Mouse (Mus musculus) liver, embryonic 12.5 days (tissue): ENCODE data around the gene Stxbp4. TPM values are rescaled to one million over a fixed set of nuclear protein-coding genes. Genes with fewer than 3 reads are reported as not detected.

Source experiments
- ATAC-seq: fragments of 200-750 bp; cut with Nextera tagmentation; 2 replicates; pipeline ENCODE4 v1.8.0; 2017; ENCODE audit warnings: moderate number of reproducible peaks, mild to moderate bottlenecking, moderate library complexity
- H3K27ac ChIP-seq: fragments of 300-500 bp; sonication (generic); 2 replicates; pipeline ENCODE4 v1.5.1; 2016; ENCODE audit warnings: mild to moderate bottlenecking
- H3K27me3 ChIP-seq: fragments of 300-500 bp; sonication (generic); replicated peaks from 2 replicates; pipeline ENCODE4 v1.6.1; 2016; ENCODE audit warnings: mild to moderate bottlenecking, moderate library complexity
- H3K36me3 ChIP-seq: fragments of 300-500 bp; sonication (generic); 2 replicates; pipeline ENCODE4 v1.6.1; 2016; ENCODE audit warnings: mild to moderate bottlenecking, moderate library complexity
- H3K4me1 ChIP-seq: fragments of 300-500 bp; sonication (generic); 2 replicates; pipeline ENCODE4 v1.6.1; 2016
- H3K4me2 ChIP-seq: fragments of 300-500 bp; sonication (generic); 2 replicates; pipeline ENCODE4 v1.6.1; 2016; ENCODE audit warnings: mild to moderate bottlenecking, moderate library complexity
- H3K4me3 ChIP-seq: fragments of 300-500 bp; sonication (generic); 2 replicates; pipeline ENCODE4 v1.5.1; 2016; ENCODE audit warnings: mild to moderate bottlenecking, moderate library complexity
- H3K9ac ChIP-seq: fragments of 300-500 bp; sonication (generic); 2 replicates; pipeline ENCODE4 v1.6.1; 2016; ENCODE audit warnings: mild to moderate bottlenecking, moderate library complexity
- H3K9me3 ChIP-seq: fragments of 300-500 bp; sonication (generic); replicated peaks from 2 replicates; pipeline ENCODE4 v1.6.1; 2016; ENCODE audit warnings: mild to moderate bottlenecking, moderate library complexity
- WGBS: fragments of 180-500 bp; shearing (Covaris S2); methylation state at CpG from one replicate; pipeline ENCODE4 v1.1.7; 2016; ENCODE audit not compliant: insufficient replicate concordance; 5-methylcytosine and 5-hydroxymethylcytosine counted together
- polyA plus RNA-seq: library from polyadenylated mRNA; unstranded; fragments of >200 nt; fragmentation: Nextera tagmentation; extraction: Ambion mirVana; gene quantifications from 2 replicates; pipeline ENCODE4 v1.2.1, GENCODE M21; 2016

The Stxbp4 gene
- polyA plus RNA-seq, 1 experiment from 2014 or later: 12.9 TPM

DNA sequence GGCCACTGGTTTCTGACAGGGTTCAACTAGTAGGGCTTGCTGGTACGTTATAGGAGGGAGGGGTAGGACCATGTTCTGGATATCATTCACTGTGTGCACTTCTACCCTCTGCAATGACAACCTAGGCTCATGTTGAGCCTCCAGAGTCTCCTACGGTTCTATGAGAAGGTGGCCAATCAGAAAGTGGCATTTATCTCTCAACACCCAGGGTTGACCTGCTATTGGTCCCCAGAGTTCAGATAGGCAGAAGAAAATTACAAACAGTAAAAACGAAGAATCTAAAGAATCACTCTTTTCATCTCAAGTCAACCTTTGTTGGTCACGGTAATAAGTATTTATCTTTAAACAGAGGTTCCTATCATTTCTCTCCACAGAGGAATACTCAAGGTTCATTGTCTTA lies 29.0 kb upstream of the Stxbp4 start:
- Histone ChIP-seq H3K27me3 (no peaks in the 10 kb centered on the region), H3K9ac (peak overlapping the region; percentile 60), H3K27ac (peak overlapping the region; percentile 99), H3K4me2 (peak overlapping the region; percentile 66), H3K4me1 (peaks cover 63% of the 10 kb centered on the region), H3K36me3 (peaks cover 42% of the 10 kb centered on the region), H3K4me3 (peak overlapping the region; percentile 9; the same call in 1 of the 2 replicates), H3K9me3 (no peaks in the 10 kb centered on the region)
- WGBS: 21% methylated on average over 4 of the region's 4 CpGs
- ATAC-seq: peak; percentile 78

- no peaks in the 10 kb centered on the region for H3K27me3 ChIP-seq
- H3K9ac ChIP-seq: peak overlapping the region; percentile 60
- 19% methylated on average over 3 of the region's 3 CpGs for WGBS
- H3K4me2 ChIP-seq: peak overlapping the region; percentile 66
- peak overlapping the region; percentile 9; the same call in 1 of the 2 replicates for H3K4me3 ChIP-seq
- peaks cover 65% of the 10 kb centered on the region for H3K4me1 ChIP-seq
- ATAC-seq: peak; percentile 67
- H3K36me3 ChIP-seq: peaks cover 44% of the 10 kb centered on the region
- no peaks in the 10 kb centered on the region for H3K9me3 ChIP-seq
- peak overlapping the region; percentile 99 for H3K27ac ChIP-seq
Observed at GRCm38 (mm10) chr11:90666144-90666757, 28.4 kb upstream of the Stxbp4 start.

DNA sequence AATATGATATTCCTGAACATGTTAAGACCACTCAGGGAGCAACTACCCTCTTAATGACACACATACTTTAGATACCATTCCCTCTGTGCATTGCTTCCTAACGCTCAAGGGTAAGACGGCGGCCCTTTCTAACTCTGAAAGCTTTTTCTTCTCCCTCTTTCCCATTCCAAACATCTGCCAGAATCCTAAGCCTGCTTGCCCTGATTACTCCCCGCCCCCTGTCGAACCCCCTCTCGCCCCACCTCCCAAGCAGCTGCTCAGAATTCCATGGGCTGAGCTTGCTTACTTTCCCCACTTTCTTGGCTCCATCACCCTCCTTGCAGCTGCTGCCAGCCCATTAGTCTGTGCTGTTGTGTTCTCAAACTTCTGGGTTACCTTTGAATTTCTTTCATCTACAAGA lies 27.3 kb upstream of the Stxbp4 start:
- peaks cover 65% of the 10 kb centered on the region for H3K4me1 ChIP-seq
- peak overlapping the region; percentile 66 for H3K4me2 ChIP-seq
- peaks cover 49% of the 10 kb centered on the region for H3K36me3 ChIP-seq
- H3K27ac ChIP-seq: peak overlapping the region; percentile 99
- H3K4me3 ChIP-seq: peak overlapping the region; percentile 36; the same call in 1 of the 2 replicates
- no peaks in the 10 kb centered on the region for H3K27me3 ChIP-seq
- H3K9ac ChIP-seq: peak overlapping the region; percentile 70
- ATAC-seq: no peak
- WGBS: 41% methylated on average over 6 of the region's 6 CpGs
- H3K9me3 ChIP-seq: no peaks in the 10 kb centered on the region

- Histone ChIP-seq H3K27me3 (no peaks in the 10 kb centered on the region), H3K9me3 (no peaks in the 10 kb centered on the region), H3K36me3 (peaks cover 49% of the 10 kb centered on the region), H3K4me1 (peaks cover 65% of the 10 kb centered on the region), H3K27ac (peak overlapping the region; percentile 99), H3K9ac (peak overlapping the region; percentile 70), H3K4me2 (peak overlapping the region; percentile 66), H3K4me3 (peak overlapping the region; percentile 36)
- peak; percentile 89 for ATAC-seq
- 3% methylated on average over 8 of the region's 8 CpGs for WGBS
Observed at GRCm38 (mm10) chr11:90664345-90664986, 26.6 kb upstream of the Stxbp4 start.

GRCm38 (mm10) chr11:90663618-90664297 lies 25.9 kb upstream of the Stxbp4 start:
- peaks cover 65% of the 10 kb centered on the region for H3K4me1 ChIP-seq

DNA sequence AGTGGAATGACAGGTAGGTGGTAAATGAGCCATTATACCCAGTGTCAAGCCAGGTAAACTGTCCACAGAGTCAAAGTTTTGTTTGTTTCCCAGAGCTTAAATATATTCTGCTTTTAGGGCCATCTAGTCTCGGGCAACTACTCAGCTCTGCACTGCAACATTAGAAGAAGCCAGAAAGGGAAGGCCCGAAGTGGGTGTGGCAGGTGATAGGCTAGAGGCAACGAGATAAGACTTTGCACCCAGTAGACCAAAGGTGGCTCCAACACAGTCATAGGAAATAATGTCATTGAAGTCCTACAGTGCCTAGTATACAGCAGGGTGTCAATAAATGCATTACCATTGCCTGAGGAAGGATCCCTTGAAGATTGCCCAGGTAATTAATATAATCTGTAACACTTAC lies 25.2 kb upstream of the Stxbp4 start:
- Histone ChIP-seq H3K4me3 (peak overlapping the region; percentile 32), H3K4me1 (peaks cover 61% of the 10 kb centered on the region), H3K9me3 (no peaks in the 10 kb centered on the region), H3K36me3 (peaks cover 43% of the 10 kb centered on the region), H3K27me3 (no peaks in the 10 kb centered on the region), H3K9ac (peak overlapping the region; percentile 70), H3K27ac (peak overlapping the region; percentile 99), H3K4me2 (peak overlapping the region; percentile 66)
- WGBS: 23% methylated on average over 3 of the region's 3 CpGs
- ATAC-seq: peak; percentile 75

More at GRCm38 (mm10) chr11:90663618-90664297, 25.9 kb upstream of the Stxbp4 start:
- Histone ChIP-seq H3K4me3 (peak overlapping the region; percentile 32), H3K27me3 (no peaks in the 10 kb centered on the region), H3K9me3 (no peaks in the 10 kb centered on the region), H3K9ac (peak overlapping the region; percentile 70), H3K27ac (peak overlapping the region; percentile 99), H3K36me3 (peaks cover 48% of the 10 kb centered on the region), H3K4me2 (peak overlapping the region; percentile 66)
- WGBS: 34% methylated on average over 5 of the region's 5 CpGs
- ATAC-seq: peak; percentile 28; the same call in 1 of the 2 replicates

DNA sequence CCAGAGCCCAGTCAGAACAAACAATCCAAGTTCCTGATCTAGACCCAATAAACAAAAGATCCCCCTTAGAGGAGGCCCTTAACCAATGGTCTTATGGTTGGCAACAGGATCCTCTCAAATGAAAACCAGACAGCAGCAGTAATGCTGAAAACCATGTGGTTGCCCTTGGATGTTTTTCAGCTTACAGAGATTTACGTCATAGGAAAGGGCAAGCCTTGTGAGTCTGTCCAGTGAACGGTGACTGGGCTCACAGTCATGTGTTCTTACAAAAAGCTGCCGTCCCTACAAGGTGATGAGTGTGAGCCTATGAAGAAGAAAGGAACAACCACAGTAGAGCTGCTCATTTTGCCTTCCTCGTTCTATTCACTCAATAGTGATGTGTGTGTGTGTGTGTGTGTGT lies 22.8 kb upstream of the Stxbp4 start:
- Histone ChIP-seq H3K4me1 (peaks cover 40% of the 10 kb centered on the region), H3K36me3 (peaks cover 64% of the 10 kb centered on the region), H3K4me2 (no peak overlapping the region), H3K27ac (no peak overlapping the region), H3K27me3 (no peaks in the 10 kb centered on the region), H3K4me3 (no peak overlapping the region), H3K9me3 (no peaks in the 10 kb centered on the region), H3K9ac (no peak overlapping the region)
- no peak for ATAC-seq
- WGBS: 86% methylated on average over 4 of the region's 4 CpGs

DNA sequence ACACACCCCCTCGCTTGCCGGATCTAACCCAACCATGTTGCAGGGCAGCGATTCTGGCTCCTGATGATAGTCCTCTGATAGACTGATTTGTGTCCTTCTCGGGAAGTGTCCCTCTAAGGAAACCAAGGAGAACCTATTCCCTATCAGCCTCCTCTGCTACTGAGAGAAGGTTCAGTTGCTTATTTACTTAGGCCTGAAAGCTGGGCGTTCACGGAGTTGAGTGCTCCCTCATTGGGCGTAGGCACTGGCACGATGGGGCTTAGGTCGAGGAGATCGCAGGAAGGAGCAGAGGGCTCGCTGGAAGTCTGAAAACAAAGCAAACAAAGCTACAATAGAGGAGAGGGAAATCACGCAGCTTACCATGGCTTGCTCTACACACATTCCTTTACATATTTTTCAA lies 19.6 kb upstream of the Stxbp4 start:
- peaks cover 92% of the 10 kb centered on the region for H3K36me3 ChIP-seq
- WGBS: 89% methylated on average over 12 of the region's 12 CpGs

DNA sequence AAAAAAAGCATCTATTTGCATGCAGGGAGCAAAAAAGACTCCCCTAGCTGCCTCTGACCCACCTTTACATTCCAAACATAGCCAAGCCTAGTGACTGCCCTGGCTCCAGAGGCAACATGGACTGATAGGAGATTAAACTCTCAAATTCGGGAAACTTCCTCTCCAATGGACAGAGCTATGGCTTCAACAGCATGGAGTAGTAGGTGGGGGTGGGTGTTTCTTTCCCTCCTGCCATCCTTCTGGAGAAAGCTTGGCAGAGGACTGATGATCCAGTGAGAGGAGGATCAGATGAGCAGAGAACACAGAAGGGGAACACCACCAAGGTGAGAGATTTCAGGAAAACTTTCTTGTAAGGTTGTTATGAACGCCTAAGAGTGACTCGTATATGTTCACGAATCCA lies 14.7 kb upstream of the Stxbp4 start:
- no peak overlapping the region for H3K4me2 ChIP-seq
- no peak overlapping the region for H3K27ac ChIP-seq
- H3K4me1 ChIP-seq: no peaks in the 10 kb centered on the region
- H3K9me3 ChIP-seq: no peaks in the 10 kb centered on the region
- no peak overlapping the region for H3K9ac ChIP-seq
- H3K4me3 ChIP-seq: no peak overlapping the region
- H3K36me3 ChIP-seq: peaks cover 97% of the 10 kb centered on the region
- no peak for ATAC-seq
- H3K27me3 ChIP-seq: no peaks in the 10 kb centered on the region
- 85% methylated on average over 4 of the region's 4 CpGs for WGBS

More for the DNA sequence above, 19.6 kb upstream of the Stxbp4 start:
- Histone ChIP-seq H3K4me2 (no peak overlapping the region), H3K4me1 (peaks cover 8% of the 10 kb centered on the region), H3K4me3 (no peak overlapping the region), H3K9ac (no peak overlapping the region), H3K27me3 (no peaks in the 10 kb centered on the region), H3K27ac (no peak overlapping the region), H3K9me3 (no peaks in the 10 kb centered on the region)
- ATAC-seq: no peak

- H3K27ac ChIP-seq: 0 out of 2 replicates have a peak overlapping the region, but pooled peaks have one; percentile 40
- H3K4me2 ChIP-seq: no peak overlapping the region
- ATAC-seq: 0 out of 2 replicates have a peak, but pooled peaks have one; percentile 22
- H3K9me3 ChIP-seq: no peaks in the 10 kb centered on the region
- H3K4me1 ChIP-seq: no peaks in the 10 kb centered on the region
- no peak overlapping the region for H3K4me3 ChIP-seq
- 69% methylated on average over 9 of the region's 9 CpGs for WGBS
- peaks cover 96% of the 10 kb centered on the region for H3K36me3 ChIP-seq
- no peak overlapping the region for H3K9ac ChIP-seq
- no peaks in the 10 kb centered on the region for H3K27me3 ChIP-seq
Observed at GRCm38 (mm10) chr11:90650231-90650885, 12.5 kb upstream of the Stxbp4 start.

- Histone ChIP-seq H3K9ac (no peak overlapping the region), H3K4me2 (no peak overlapping the region), H3K27me3 (no peaks in the 10 kb centered on the region), H3K4me1 (no peaks in the 10 kb centered on the region), H3K4me3 (no peak overlapping the region), H3K9me3 (no peaks in the 10 kb centered on the region), H3K36me3 (peaks cover 97% of the 10 kb centered on the region), H3K27ac (no peak overlapping the region)
- 89% methylated on average over 6 of the region's 6 CpGs for WGBS
- ATAC-seq: no peak
Observed at GRCm38 (mm10) chr11:90649777-90650176, 11.9 kb upstream of the Stxbp4 start.
